Mouse (Mus musculus): ENCODE measurements around the gene Sema3b.

GRCm38 (mm10) chr9:107625351-107626128 is 16.5 kb upstream of the Sema3b start:
- TF ChIP-seq POLR2A (IDR thresholded peaks at IDR 0.05; ENCODE audit: extremely low read depth, insufficient read depth, low read length): no peak
- TF ChIP-seq CTCF (IDR thresholded peaks at IDR 0.05; ENCODE audit: low read depth, low read length): peak; percentile 28

All from liver, adult 2 months (tissue).